Mouse (Mus musculus): ENCODE measurements around the gene Mymx. TPM values are rescaled to one million over a fixed set of nuclear protein-coding genes. Genes with fewer than 3 reads are reported as not detected.

Gene Mymx
- polyA plus RNA-seq, 1 experiment = not detected

DNA sequence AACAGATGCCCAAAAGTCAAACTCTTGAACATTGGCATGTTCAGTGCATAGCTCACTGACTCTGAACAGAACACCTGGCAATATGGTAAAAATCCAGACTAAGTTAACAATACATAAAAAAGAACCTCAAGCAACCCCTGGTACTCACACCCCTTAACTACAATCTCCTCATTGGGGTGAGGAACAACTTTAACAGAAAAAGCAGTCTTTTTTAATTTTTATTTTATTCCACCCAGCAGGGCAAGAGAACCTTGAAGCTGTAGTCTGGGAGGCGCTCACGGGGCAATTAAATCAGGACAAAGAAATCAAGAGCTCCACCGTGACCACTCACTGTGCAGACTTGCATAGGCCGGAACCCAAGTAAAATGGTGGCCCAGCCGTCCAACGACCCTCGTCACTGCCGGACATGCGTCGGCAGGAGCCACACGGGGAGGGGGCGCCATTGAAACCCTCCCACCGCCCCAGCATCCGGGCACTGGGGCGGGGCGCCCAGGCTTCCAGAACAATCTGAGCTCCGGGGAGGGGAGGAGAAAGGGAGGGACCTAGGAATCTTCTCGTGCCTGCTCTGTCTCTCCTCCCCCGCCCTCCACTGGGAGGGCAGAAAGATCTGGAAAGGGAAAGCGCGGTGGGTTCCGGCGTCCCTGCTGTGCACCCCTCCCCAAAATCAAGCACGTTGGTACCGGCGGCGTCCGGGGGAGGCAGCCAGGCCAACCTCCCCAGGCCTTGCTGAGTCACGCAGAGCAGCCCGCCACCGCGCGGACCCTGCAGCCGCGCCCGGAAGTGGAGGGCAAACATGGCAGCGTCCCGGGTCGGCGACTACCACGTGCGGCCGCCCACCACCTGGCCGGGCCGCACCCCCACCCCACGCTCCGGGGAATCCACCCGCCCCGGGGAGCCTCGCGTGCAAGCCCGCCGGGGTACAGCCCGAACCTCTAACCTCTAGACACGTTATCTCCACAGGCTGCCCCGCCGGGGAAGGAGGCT lies 29.5 kb downstream of the Mymx start:
- DNase-seq (ENCODE audit: low read depth) = no peak

- no peak for DNase-seq (ENCODE audit: low read depth)
Observed at GRCm38 (mm10) chr17:45569999-45570398, 31.9 kb downstream of the Mymx start.

- no peak for DNase-seq (ENCODE audit: low read depth)
Observed at GRCm38 (mm10) chr17:45568990-45569389, 32.9 kb downstream of the Mymx start.

- no peak for DNase-seq (ENCODE audit: low read depth)
Observed at GRCm38 (mm10) chr17:45567162-45567601, 34.7 kb downstream of the Mymx start.

GRCm38 (mm10) chr17:45566360-45567161 lies 35.3 kb downstream of the Mymx start:
- no peak for DNase-seq (ENCODE audit: low read depth)

DNA sequence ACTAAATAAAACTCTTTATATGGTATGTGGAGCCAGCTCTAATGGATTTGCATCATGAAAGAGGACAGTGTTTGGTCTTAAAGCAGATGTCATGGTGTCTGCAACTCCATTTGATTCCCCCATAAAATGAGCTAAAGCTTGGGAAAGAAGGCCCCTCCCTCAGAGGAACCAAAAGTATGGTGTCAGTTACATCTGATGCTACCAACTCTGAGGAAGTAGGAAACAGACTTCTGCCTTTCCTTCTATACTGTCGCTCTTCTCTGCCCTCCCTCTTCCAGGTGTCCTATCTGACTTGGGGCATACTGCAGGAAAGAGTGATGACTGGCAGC lies 35.9 kb downstream of the Mymx start:
- DNase-seq (ENCODE audit: low read depth) = no peak

DNA sequence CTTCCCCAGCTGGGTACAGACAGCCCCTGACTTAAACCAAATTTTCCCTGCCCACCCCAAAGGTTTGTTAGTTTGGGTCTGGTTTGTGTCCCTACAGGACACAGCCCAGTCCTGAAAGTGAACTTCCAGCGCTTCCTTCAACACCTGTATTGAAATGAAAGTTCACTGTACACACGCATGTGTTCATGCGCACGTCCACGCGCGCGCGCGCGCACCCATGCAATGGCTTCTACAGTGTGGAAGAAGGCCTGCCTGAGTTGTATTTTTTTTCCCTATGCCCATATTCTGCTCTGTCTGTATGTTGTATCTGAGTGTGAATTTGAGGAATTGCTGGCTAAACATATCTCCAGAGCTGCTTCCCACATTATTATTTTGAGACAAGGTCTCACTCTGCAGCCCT lies 36.8 kb downstream of the Mymx start:
- no peak for DNase-seq (ENCODE audit: low read depth)

DNA sequence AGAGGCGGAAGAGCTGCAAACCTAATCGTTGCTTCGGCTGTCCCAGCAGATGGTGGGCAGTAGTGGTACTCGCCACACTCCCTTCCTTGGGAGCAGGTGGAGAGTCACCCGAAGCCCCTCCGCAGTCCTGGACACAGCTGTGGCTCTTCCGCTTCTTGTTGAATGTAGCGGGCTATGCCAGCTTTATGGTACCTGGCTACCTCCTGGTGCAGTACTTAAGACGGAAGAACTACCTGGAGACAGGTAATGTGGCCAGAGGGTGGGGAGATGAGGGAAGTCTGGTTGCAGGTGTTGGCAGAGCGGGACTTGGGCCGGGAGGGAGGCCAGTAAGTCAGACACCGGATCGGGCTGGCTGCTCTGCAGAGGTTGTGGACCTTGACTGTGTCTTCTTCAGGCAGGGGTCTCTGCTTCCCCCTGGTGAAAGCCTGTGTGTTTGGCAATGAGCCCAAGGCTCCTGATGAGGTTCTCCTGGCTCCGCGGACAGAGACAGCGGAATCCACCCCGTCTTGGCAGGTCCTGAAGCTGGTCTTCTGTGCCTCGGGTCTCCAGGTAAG lies 37.3 kb downstream of the Mymx start:
- DNase-seq (ENCODE audit: low read depth) = no peak

- no peak for DNase-seq (ENCODE audit: low read depth)
Observed at GRCm38 (mm10) chr17:45563655-45564530, 38.0 kb downstream of the Mymx start, which contains the start of gene Slc35b2. Slc35b2 (plus strand) TSS chr17:45563874.

DNA sequence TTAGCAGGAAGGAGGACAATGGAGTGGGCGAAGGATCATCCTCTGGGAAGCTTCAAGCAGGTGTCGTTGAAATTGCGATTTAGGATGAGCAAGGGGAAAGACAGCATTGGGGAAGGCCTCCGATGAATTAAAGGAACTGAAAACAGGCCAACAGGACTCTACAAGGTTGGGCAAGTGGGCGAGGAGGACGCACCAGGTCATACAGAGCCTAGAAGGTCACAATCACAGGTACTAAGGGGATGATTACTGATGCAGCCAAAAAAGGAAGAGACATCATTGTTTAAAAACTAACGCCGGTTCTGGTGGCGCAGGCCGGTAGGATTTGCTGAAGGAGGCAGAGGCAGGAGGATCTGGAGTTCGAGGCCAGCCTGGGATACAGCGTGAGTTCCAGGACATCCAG lies 38.7 kb downstream of the Mymx start:
- no peak for DNase-seq (ENCODE audit: low read depth)

DNA sequence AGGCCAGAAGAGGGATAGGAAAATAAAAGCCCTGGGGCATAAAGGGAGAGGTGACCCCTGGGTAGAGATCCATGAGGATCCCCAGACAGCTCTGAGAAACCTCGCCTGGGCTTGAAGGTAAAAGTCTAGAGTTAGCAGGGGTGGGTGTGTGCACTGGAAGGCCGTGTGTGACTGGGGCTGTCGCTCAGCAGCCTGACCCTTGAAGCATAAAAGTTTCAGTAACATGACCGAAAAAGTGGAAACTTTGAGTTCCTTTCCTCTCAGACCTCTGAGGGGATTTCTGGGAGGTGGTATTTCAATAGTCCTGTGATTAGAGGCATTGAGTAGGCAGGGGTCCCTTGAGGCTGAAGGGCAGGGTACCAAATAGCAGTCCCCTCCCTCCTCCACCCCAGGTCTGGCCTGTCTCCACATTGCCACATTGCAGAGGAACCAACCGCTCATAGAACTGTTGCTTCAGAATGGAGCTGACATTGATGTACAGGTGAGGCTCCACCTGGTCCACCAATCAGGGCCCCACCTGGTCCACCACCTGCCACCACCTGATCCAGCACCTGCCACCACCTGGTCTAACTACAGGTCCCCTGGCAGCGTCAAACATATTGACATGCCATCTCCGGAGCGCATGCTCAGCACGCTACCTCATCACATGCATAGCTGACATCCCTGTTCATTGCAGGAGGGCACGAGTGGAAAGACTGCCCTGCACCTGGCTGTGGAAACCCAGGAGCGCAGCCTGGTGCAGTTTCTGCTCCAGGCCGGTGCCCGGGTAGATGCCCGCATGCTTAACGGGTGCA lies 42.0 kb downstream of the Mymx start:
- no peak for DNase-seq (ENCODE audit: low read depth)

DNA sequence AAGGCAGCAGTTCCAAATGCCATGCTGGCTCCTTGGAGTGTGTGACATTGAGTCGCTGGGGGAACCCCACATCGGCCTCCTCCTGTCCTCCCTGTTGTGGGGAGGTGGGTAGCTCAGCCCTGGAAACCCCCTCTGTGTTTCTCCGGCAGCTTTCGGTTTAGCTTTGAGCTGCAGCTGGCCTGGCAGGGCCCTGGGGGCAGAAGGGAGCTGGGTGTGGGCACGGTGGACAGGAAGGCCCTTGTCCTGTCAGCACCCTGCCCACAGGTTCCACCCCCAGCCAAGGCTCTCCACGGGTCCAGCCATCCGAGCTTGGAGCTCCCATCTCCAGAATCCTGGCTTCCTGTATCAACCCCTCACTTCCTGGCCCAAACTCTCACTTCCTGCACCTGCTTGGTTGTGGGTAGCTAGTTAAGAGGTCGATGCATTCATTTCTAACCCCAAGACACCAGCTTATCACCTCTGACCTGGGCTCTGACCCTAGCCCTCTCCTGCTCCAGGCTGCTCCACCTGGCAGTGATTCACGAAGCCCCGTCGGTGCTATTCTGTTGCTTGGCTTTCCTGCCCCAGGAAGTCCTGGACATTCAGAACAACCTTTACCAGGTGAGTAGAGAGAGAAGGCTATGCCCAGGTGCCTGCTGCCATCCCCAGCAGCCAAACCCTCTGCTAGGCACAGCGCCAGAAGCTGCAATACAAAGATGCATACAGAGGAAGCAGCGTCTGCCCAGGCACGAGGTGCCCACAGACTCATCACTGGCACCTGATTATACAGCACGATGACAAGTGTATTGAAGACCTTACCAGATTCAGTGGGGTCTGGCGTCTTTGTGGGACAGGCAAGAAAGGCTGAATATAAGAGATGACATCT lies 43.7 kb downstream of the Mymx start:
- DNase-seq (ENCODE audit: low read depth) = no peak

- DNase-seq (ENCODE audit: low read depth) = no peak
Observed at GRCm38 (mm10) chr17:45557246-45557824, 44.6 kb downstream of the Mymx start.

DNA sequence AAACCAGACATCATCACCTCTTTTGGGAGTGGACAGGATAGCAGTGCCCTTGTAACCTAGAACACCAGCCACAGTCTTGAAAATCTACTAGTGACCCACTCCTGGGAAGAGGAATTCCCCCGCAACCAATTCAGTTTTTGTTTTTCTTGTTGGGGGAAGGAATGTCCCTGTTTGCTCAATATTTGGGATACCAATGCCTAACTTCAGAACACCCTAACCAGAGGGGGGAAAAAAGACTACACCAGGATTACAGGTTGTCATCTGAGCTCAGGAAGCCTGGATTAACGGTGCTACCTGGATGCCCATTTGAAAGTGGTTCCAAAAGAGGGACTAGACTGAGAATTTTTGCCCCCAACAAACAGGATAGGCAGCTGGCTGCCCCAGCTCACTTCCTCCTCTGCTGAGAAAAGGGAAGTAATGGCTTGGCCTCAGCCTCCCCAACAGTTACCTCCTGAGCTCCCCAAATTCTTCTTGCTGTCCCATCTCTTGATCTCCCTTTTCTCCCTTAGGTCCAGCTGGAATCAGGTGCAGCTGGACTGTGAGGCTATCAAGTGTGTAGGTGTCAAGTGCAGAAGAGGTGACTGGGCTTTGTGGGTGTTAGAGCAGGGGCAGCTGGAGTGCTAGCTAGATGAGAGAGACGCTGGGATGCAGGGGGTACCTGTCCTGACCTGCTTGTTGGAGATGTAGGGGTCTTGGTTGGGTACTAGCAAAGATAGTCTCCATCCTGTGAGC lies 45.2 kb downstream of the Mymx start:
- DNase-seq (ENCODE audit: low read depth) = no peak

GRCm38 (mm10) chr17:45556107-45556489 lies 45.8 kb downstream of the Mymx start:
- DNase-seq (ENCODE audit: low read depth) = no peak

DNA sequence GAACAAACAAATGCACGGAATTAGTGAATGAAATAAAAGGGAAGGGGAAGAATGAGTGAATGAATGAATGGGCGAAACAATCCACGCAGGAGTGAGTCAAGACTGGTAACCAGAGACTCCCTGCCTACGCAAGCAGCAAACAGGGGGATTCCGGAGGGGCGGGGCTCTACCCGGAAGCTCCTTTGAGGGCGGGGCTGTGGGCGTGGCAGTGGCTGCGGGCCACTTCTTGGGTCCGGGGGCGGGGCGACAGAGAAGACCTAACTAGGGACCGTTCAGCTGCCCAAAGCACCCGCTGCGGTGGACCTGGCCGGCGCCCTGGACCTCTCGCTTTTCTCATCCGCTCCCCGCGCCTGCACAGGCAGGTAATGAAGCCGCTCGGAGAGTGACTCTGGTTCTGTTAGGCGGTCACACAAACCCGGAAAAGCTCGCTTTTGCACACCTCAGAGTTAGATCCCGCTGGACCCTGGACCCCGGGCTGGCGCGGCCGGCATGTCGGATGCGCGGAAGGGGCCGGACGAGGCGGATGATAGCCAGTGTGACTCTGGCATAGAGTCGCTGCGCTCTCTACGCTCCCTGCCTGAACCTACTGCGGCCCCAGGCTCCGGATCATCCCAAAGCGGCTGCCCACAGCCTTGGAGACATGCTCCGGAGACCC lies 46.3 kb downstream of the Mymx start, which contains the start of gene Nfkbie:
Nfkbie (plus strand) TSS at position 252 of the 655 bp plus-strand sequence.
- DNase-seq (ENCODE audit: low read depth) = no peak

- no peak for DNase-seq (ENCODE audit: low read depth)
Observed at GRCm38 (mm10) chr17:45554420-45554819, 47.5 kb downstream of the Mymx start.

- DNase-seq (ENCODE audit: low read depth) = no peak
Observed at GRCm38 (mm10) chr17:45553065-45553464, 48.8 kb downstream of the Mymx start.
